Mouse (Mus musculus): ENCODE results near the gene Chd3. TPM values are rescaled to one million over a fixed set of nuclear protein-coding genes. Genes with fewer than 3 reads are reported as not detected.
"Not testable (repeated sequence)": the region's sequence is repeated elsewhere in the genome, so short reads cannot be mapped to it uniquely, and the experiment has no call there.

The Chd3 gene
- total RNA-seq, 2 experiments from 2014 or later, result 519 to 534 TPM

GRCm38 (mm10) chr11:69406867-69407723 lies 37.9 kb upstream of the Chd3 start:
- no peak for DNase-seq (ENCODE audit: low spot score in 2 of 2)

GRCm38 (mm10) chr11:69406282-69406681 lies 37.1 kb upstream of the Chd3 start:
- DNase-seq (ENCODE audit: low spot score in 2 of 2), result no peak

GRCm38 (mm10) chr11:69405397-69406200 lies 36.4 kb upstream of the Chd3 start:
- no peak for DNase-seq (ENCODE audit: low spot score in 2 of 2)

- no peak for DNase-seq (ENCODE audit: low spot score in 2 of 2)
These were observed 35.6 kb upstream of the Chd3 start for GRCm38 (mm10) chr11:69404595-69405396.

GRCm38 (mm10) chr11:69403691-69404594 lies 34.7 kb upstream of the Chd3 start:
- DNase-seq (ENCODE audit: low spot score in 2 of 2), result no peak

GRCm38 (mm10) chr11:69401987-69402386 lies 32.8 kb upstream of the Chd3 start:
- no peak for DNase-seq (ENCODE audit: low spot score in 2 of 2)

- peak; percentile 81 to 92 for DNase-seq (ENCODE audit: low spot score in 2 of 2)
These were observed 32.0 kb upstream of the Chd3 start for GRCm38 (mm10) chr11:69401210-69401637.

- DNase-seq (ENCODE audit: low spot score in 2 of 2), result no peak
These were observed 31.1 kb upstream of the Chd3 start for GRCm38 (mm10) chr11:69400083-69400850.

GRCm38 (mm10) chr11:69399201-69400082 lies 30.2 kb upstream of the Chd3 start:
- no peak for DNase-seq (ENCODE audit: low spot score in 2 of 2)

GRCm38 (mm10) chr11:69398486-69399200 lies 29.4 kb upstream of the Chd3 start:
- DNase-seq (ENCODE audit: low spot score in 2 of 2), result no peak

- no peak for DNase-seq (ENCODE audit: low spot score in 2 of 2)
These were observed 28.9 kb upstream of the Chd3 start, which contains the start of gene Tmem88 for GRCm38 (mm10) chr11:69398059-69398458. Gene Tmem88, minus strand, starts transcription at chr11:69398234.

- DNase-seq (ENCODE audit: low spot score in 2 of 2), result no peak
These were observed 28.4 kb upstream of the Chd3 start for GRCm38 (mm10) chr11:69397581-69398057.

- no peak for DNase-seq (ENCODE audit: low spot score in 2 of 2)
These were observed 27.6 kb upstream of the Chd3 start for GRCm38 (mm10) chr11:69396772-69397171.

- DNase-seq (ENCODE audit: low spot score in 2 of 2), result peak; percentile 98
These were observed 26.6 kb upstream of the Chd3 start for GRCm38 (mm10) chr11:69395634-69396373.

GRCm38 (mm10) chr11:69395235-69395633 lies 26.0 kb upstream of the Chd3 start, which contains the start of the genes Naa38 and Cyb5d1:
Gene Naa38, plus strand, starts transcription at chr11:69395487.
Gene Cyb5d1, minus strand, starts transcription at chr11:69395631.
- DNase-seq (ENCODE audit: low spot score in 2 of 2), result peak; percentile 89 to 94

GRCm38 (mm10) chr11:69394591-69395167 lies 25.5 kb upstream of the Chd3 start:
- DNase-seq (ENCODE audit: low spot score in 2 of 2), result not testable (repeated sequence)

Measured in layer of hippocampus, postnatal 14 days (tissue).